Mouse (Mus musculus) thymus, postnatal 4 days (tissue): ENCODE data around the gene Kcnk6.

Source experiments
- DNase-seq: peaks from one replicate; pipeline ENCODE4 v3.0.0; 2021

Gene Kcnk6

GRCm38 (mm10) chr7:29232247-29233013 lies at the start of gene Kcnk6:
Kcnk6 (minus strand) TSS chr7:29232515.
- DNase-seq = peak; percentile 49

GRCm38 (mm10) chr7:29281201-29282073 lies 49.1 kb upstream of the Kcnk6 start, which contains the start of gene Spint2:
Spint2 (minus strand) TSS chr7:29281912.
- DNase-seq = peak; percentile 86

- DNase-seq = peak; percentile 66
Measured at GRCm38 (mm10) chr7:29280801-29281200, 48.5 kb upstream of the Kcnk6 start.

- no peak for DNase-seq
Measured at GRCm38 (mm10) chr7:29279924-29280323, 47.6 kb upstream of the Kcnk6 start.

GRCm38 (mm10) chr7:29279261-29279660 lies 46.9 kb upstream of the Kcnk6 start:
- peak; percentile 41 for DNase-seq

GRCm38 (mm10) chr7:29277510-29277909 lies 45.2 kb upstream of the Kcnk6 start:
- DNase-seq = no peak

GRCm38 (mm10) chr7:29276715-29277114 lies 44.4 kb upstream of the Kcnk6 start:
- DNase-seq = no peak

GRCm38 (mm10) chr7:29271687-29272465 lies 39.6 kb upstream of the Kcnk6 start:
- DNase-seq = no peak

- no peak for DNase-seq
Measured at GRCm38 (mm10) chr7:29270445-29270844, 38.1 kb upstream of the Kcnk6 start.

- DNase-seq = no peak
Measured at GRCm38 (mm10) chr7:29266931-29267330, 34.6 kb upstream of the Kcnk6 start.

- no peak for DNase-seq
Measured at GRCm38 (mm10) chr7:29265636-29266035, 33.3 kb upstream of the Kcnk6 start.

- no peak for DNase-seq
Measured at GRCm38 (mm10) chr7:29263831-29264230, 31.5 kb upstream of the Kcnk6 start.

GRCm38 (mm10) chr7:29262151-29262550 lies 29.8 kb upstream of the Kcnk6 start:
- no peak for DNase-seq

GRCm38 (mm10) chr7:29259781-29260730 lies 27.7 kb upstream of the Kcnk6 start:
- peak; percentile 58 for DNase-seq

GRCm38 (mm10) chr7:29257368-29257767 lies 25.1 kb upstream of the Kcnk6 start:
- no peak for DNase-seq

- DNase-seq = no peak
Measured at GRCm38 (mm10) chr7:29255875-29256274, 23.6 kb upstream of the Kcnk6 start.

GRCm38 (mm10) chr7:29253842-29254241 lies 21.5 kb upstream of the Kcnk6 start:
- no peak for DNase-seq

- DNase-seq = peak; percentile 74
Measured at GRCm38 (mm10) chr7:29251166-29251565, 18.9 kb upstream of the Kcnk6 start.

GRCm38 (mm10) chr7:29248261-29248841 lies 16.0 kb upstream of the Kcnk6 start, which contains the start of gene 2200002D01Rik:
2200002D01Rik (minus strand) TSS chr7:29248466.
- DNase-seq = peak; percentile 62

- peak; percentile 56 for DNase-seq
Measured at GRCm38 (mm10) chr7:29247706-29248105, 15.4 kb upstream of the Kcnk6 start.

- peak; percentile 96 for DNase-seq
Measured at GRCm38 (mm10) chr7:29247314-29247700, 15.0 kb upstream of the Kcnk6 start.
